Mouse (Mus musculus) retina, postnatal 7 days (tissue): Measurements from ENCODE around the gene Olfr676.
"Not testable (repeated sequence)": the region's sequence is repeated elsewhere in the genome, so short reads cannot be mapped to it uniquely, and the experiment has no call there.

Experiments used
- DNase-seq: peaks from one replicate; pipeline ENCODE4 v3.0.0-alpha.2; 2012; ENCODE audit warnings: low read depth, low spot score

The Olfr676 gene

DNA sequence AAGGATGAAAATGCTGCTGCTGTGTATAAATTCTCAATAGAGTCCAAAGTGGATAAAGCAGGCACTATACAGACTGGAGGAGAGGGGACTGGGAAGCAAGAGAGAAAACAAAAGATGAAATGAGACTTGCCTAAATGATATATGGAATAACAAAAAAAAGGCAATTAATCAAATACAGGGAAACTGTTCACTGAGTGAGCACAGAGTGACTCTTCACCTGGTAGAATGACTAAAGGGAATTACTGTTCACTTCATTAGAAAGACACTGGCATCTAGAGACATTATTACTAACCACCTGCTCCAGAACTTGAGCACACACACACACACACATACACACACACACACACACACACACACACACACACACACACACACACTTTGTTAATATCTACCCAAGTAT is at the start of gene Olfr676:
Gene Olfr676, plus strand, starts transcription at position 301 of the 400 bp plus-strand sequence.
- no peak for DNase-seq

DNA sequence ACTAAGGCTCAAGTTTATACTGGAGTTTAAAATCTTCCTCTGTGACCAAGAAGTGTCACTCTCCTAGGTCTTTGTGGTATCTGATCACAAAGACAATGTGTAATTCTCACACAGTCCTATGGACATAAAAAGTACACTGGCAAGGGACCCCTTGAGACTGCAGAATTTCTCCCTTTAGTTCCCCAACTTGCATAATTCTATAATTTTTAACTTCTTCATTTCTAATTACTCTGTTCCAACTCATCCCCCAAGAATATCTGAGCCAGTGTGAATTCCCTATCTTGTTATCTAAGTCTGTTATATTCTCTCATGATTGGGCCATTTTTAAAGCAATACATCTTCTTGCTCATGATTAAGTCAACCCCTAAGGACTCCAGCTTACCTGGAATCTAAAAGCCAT is 30.6 kb upstream of the Olfr676 start, which contains the start of gene Olfr672:
Gene Olfr672, minus strand, starts transcription at position 101 of the 400 bp plus-strand sequence.
- DNase-seq, result no peak

DNA sequence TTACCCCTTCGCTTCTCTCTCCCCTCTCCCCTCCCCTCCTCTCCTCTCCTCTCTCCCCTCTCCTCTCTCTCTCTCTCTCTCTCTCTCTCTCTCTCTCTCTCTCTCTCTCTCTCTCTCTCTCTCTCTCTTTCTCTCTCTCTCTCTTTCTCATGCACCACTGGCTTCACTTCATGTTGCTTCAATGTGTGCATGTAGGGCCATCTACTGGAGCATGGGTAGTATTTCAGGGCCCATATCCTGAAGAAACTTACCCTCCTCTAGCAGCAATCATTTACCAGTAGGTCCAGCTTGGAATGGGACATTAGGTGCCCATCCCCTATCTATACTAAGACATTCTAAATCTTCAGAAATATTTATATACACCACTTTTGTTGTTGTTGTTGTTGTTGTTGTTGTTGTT is 10.0 kb upstream of the Olfr676 start:
- no peak for DNase-seq

DNA sequence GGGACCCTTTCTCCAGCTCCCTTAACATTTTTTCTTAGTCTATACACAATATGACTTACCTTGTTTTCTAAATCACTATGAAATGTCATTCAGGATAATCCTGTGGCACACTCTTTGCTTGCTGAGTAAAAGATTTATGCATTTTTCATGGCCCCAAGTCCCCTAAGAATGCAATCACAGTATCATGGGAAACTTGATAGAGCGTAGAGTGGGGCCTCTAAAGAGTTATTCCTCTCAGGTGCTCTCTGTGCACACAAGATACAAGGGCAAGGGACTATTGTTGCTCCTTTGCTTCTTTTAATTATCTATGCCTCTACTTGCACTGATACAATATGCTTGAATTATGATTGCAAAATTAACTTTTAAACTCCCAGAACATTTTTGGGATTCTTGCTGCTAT is 4.1 kb upstream of the Olfr676 start, which contains the start of gene Olfr675:
Gene Olfr675, minus strand, starts transcription at position 101 of the 400 bp plus-strand sequence.
- no peak for DNase-seq

DNA sequence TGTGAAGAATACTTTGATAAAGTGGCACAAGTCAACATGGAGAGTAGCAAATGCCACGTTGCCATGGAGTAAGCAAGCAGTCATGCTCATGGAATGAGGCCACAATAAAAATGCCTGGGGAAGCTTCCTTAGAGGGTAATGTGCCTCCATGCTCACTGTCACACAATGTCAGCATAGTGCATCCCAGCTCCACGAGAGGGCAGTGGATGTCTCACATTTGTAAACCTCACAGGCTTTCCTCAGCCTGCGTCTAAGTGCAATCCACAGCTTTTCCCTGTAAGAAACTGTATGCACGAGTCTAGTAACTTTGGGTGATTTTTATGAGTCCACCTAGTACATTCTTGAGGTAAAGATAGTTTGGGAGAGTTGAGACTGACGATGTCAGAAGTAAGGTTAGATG is 1.3 kb downstream of the Olfr676 start:
- DNase-seq, result not testable (repeated sequence)

DNA sequence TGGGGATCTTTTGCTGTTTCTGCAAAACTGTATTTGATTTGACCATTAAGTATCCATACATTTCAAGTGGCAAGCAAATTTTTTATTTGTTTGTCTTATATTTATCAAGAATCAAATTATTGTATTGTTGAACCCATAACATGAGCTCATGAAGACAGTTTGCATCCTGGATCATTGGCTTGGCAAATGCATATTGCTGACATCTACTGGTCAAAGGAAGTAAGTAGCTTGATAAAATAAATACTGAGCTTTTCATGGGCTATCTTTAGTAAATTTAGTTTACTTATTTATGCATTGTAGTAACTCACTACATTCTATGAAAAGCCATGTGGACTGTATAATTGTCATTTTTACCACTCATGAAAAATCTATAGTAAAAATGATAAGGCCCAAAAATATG is 26.5 kb downstream of the Olfr676 start:
- no peak for DNase-seq

DNA sequence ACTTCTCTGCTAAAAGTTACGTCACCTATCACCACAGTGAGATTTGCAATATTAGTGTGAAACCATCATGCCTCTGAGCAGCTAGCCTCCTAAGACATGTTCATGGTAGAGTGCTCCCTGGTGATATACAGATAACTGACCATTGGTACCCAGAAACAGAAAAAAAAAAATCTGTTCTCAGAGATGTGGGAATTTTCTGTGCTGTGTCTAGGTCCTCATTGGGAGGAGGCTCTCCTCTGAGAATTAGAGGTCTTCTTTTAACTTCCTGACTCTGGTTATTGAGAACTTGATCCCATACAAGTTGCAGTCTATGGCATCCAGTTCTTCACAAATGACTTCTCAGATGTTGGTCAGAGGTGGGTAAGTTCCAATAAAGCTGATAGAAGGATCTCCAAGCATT is 31.7 kb downstream of the Olfr676 start, which contains the start of gene Olfr678:
Gene Olfr678, plus strand, starts transcription at position 301 of the 400 bp plus-strand sequence.
- DNase-seq, result no peak

DNA sequence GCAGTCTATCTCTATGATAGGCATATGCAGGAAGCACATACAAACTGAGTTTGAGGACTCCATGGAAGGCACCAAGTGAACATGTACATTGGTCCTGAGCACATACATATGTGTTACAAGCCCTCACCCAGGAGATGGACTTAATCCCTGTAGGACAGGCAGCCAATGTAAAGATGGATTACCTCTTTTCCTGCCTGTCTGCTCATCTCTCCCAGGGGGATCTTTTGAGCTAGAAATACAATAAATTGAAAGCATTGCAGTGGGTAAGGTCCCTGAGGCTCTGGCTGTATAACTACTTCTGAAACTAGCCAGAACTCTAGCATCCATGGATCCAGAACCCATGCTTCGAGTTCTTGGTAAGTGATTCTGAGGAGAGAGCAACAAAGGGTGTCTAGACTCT is 48.4 kb downstream of the Olfr676 start, which contains the start of gene Olfr679:
Gene Olfr679, plus strand, starts transcription at position 301 of the 400 bp plus-strand sequence.
- DNase-seq, result no peak
